Mouse (Mus musculus): ENCODE results near the gene Ctsc. TPM values are rescaled to one million over a fixed set of nuclear protein-coding genes. Genes with fewer than 3 reads are reported as not detected.

The Ctsc gene
- polyA plus RNA-seq, 1 experiment from 2014 or later: 87.8 TPM

GRCm38 (mm10) chr7:88356871-88357776 is 79.2 kb downstream of the Ctsc start:
- 42% methylated on average over 4 of the region's 4 CpGs for WGBS

GRCm38 (mm10) chr7:88358042-88358878 is 80.4 kb downstream of the Ctsc start:
- Histone ChIP-seq H3K4me2 (no peak overlapping the region), H3K9ac (no peak overlapping the region), H3K4me3 (no peak overlapping the region), H3K4me1 (no peaks in the 10 kb centered on the region), H3K9me3 (no peaks in the 10 kb centered on the region), H3K27me3 (no peaks in the 10 kb centered on the region), H3K27ac (no peak overlapping the region), H3K36me3 (no peaks in the 10 kb centered on the region)
- ATAC-seq (ENCODE audit: insufficient number of reproducible peaks, low FRiP score, low TSS enrichment, low read depth): no peak
- 66% methylated on average over 7 of the region's 7 CpGs for WGBS

More at GRCm38 (mm10) chr7:88356871-88357776, 79.2 kb downstream of the Ctsc start:
- no peaks in the 10 kb centered on the region for H3K36me3 ChIP-seq
- no peaks in the 10 kb centered on the region for H3K9me3 ChIP-seq
- H3K4me2 ChIP-seq: no peak overlapping the region
- no peaks in the 10 kb centered on the region for H3K27me3 ChIP-seq
- no peak overlapping the region for H3K27ac ChIP-seq
- no peaks in the 10 kb centered on the region for H3K4me1 ChIP-seq
- no peak for ATAC-seq (ENCODE audit: insufficient number of reproducible peaks, low FRiP score, low TSS enrichment, low read depth)
- no peak overlapping the region for H3K9ac ChIP-seq
- H3K4me3 ChIP-seq: no peak overlapping the region

Other genes with a start within 250 kb of the Ctsc start
- 56.0 and 59.1 TPM in 2 replicates for gene Rab38, start 152.2 kb downstream of the Ctsc start, polyA plus RNA-seq (2015; fragmentation: Nextera tagmentation; extraction: Ambion mirVana)

Data from limb, embryonic 15.5 days (tissue).